Mouse (Mus musculus): ENCODE results near the gene Aqp3.

GRCm38 (mm10) chr4:41047524-41048271 is 50.3 kb downstream of the Aqp3 start, which contains the start of gene Aqp7:
- TF ChIP-seq CTCF (IDR thresholded peaks at IDR 0.05; ENCODE audit: low read depth, low read length) (no peak), POLR2A (IDR thresholded peaks at IDR 0.05; ENCODE audit: insufficient read depth, low read length) (no peak)

All from ES-Bruce4 (cell line).